Mouse (Mus musculus) spleen, adult 2 months (tissue): ENCODE results near the gene Pde4d. TPM values are rescaled to one million over a fixed set of nuclear protein-coding genes. Genes with fewer than 3 reads are reported as not detected.

Source experiments
- DNase-seq, 2 experiments: peaks; one replicate each; pipeline versions ENCODE4 v3.0.0 to v3.0.0-alpha.2; 2012 to 2021; ENCODE audit warnings: low spot score in 2 of 2, low read depth in 1 of 2
- H3K27ac ChIP-seq: fragments of 200-500 bp; 2 replicates; pipeline ENCODE4 v1.5.1; 2012; ENCODE audit warnings: low read length, inconsistent platforms; ENCODE audit not compliant: insufficient read depth
- H3K27me3 ChIP-seq: fragments of 200-500 bp; 2 replicates; pipeline ENCODE4 v1.6.1; 2012; ENCODE audit warnings: mild to moderate bottlenecking, moderate library complexity, low read length, inconsistent platforms; ENCODE audit not compliant: control insufficient read depth, insufficient read depth
- H3K36me3 ChIP-seq: fragments of 200-500 bp; 2 replicates; pipeline ENCODE4 v1.6.1; 2012; ENCODE audit warnings: mild to moderate bottlenecking, low read length, inconsistent platforms; ENCODE audit not compliant: control insufficient read depth, insufficient read depth
- H3K4me1 ChIP-seq: fragments of 200-500 bp; 2 replicates; pipeline ENCODE4 v1.6.1; 2011; ENCODE audit warnings: inconsistent platforms; ENCODE audit not compliant: control insufficient read depth, insufficient read depth, insufficient read length
- H3K4me3 ChIP-seq: fragments of 200-500 bp; 2 replicates; pipeline ENCODE4 v1.5.1; 2011; ENCODE audit warnings: mild to moderate bottlenecking, inconsistent platforms; ENCODE audit not compliant: insufficient read depth, insufficient read length; ENCODE audit errors: extremely low read depth
- CTCF ChIP-seq: fragments of 200-500 bp; IDR thresholded peaks from 2 replicates; pipeline ENCODE4 v1.5.1; 2011; ENCODE audit warnings: mild to moderate bottlenecking, inconsistent platforms; ENCODE audit not compliant: insufficient read depth, insufficient read length, insufficient replicate concordance; ENCODE audit errors: extremely low read depth
- POLR2A ChIP-seq: fragments of 200-500 bp; IDR thresholded peaks from 2 replicates; pipeline ENCODE4 v1.6.1; 2011; ENCODE audit warnings: low read depth, low read length, inconsistent platforms
- WGBS: fragments of 180-500 bp; shearing (Covaris S2); methylation state at CpG from one replicate; pipeline ENCODE4 v1.1.7; 2018; 5-methylcytosine and 5-hydroxymethylcytosine counted together
- polyA plus RNA-seq: library from polyadenylated mRNA; depleted of rRNA; stranded (reverse); fragments of >200 nt; gene quantifications from 2 replicates; pipeline ENCODE4 v1.2.3, GENCODE M21; 2012

The Pde4d gene
- polyA plus RNA-seq, 1 experiment: 4.8 TPM

DNA sequence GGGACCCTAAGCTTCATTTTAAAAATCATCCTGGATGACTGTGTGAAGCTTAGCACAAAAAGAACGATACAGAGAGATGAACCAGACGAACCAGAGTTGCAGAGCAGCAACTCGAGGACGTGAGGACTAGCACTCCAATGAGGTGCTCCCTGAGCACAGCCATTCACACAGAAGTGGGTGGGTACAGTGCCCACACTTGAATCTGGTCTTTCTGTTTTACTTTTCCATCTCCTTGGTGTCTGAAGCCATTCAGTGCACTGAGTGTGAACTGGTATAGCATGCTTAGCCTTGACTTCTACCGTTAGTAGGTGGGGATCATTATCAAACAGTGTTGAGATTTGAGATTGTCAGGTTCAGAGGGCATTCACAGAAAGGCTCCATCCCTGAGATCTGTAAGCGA is 87.2 kb downstream of the Pde4d start:
- Histone ChIP-seq H3K27me3 (no peaks in the 10 kb centered on the region), H3K4me1 (no peaks in the 10 kb centered on the region), H3K36me3 (no peaks in the 10 kb centered on the region), H3K27ac (no peak overlapping the region), H3K4me3 (no peak overlapping the region)
- WGBS: 88% methylated on average over 6 of the region's 6 CpGs
- no peak for DNase-seq
- TF ChIP-seq CTCF: no peak
- no peak for TF ChIP-seq POLR2A

- no peaks in the 10 kb centered on the region for H3K4me1 ChIP-seq
- WGBS: 82% methylated on average over 1 of the region's 1 CpGs
- H3K36me3 ChIP-seq: no peaks in the 10 kb centered on the region
- no peak for DNase-seq
- H3K4me3 ChIP-seq: no peak overlapping the region
- no peak overlapping the region for H3K27ac ChIP-seq
- no peak for TF ChIP-seq CTCF
- TF ChIP-seq POLR2A: no peak
- no peaks in the 10 kb centered on the region for H3K27me3 ChIP-seq
Measured at GRCm38 (mm10) chr13:108538760-108539369, 89.1 kb downstream of the Pde4d start.

DNA sequence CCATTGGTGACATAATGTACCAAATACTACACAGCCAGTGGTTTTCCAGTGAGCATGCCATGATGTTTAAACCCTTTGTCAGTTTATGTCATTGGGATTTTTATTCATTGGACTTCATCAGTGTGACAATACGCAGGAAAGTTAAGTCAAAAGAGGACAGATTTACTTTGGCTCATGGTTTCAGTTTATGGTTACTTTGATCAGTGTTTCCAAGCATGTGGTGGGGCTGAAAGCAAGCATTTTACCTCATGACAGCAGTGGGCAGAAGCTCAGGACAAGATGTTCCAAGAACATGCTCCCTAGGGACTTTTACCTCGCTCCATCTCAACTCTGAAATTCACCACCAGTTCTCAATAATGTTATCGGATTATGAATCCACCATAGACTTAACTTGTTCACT is 91.7 kb downstream of the Pde4d start:
- no peak for TF ChIP-seq CTCF
- no peak for TF ChIP-seq POLR2A
- Histone ChIP-seq H3K27me3 (no peaks in the 10 kb centered on the region), H3K36me3 (no peaks in the 10 kb centered on the region), H3K4me3 (no peak overlapping the region), H3K27ac (no peak overlapping the region), H3K4me1 (no peaks in the 10 kb centered on the region)
- WGBS: 78% methylated on average over 3 of the region's 3 CpGs
- no peak for DNase-seq

DNA sequence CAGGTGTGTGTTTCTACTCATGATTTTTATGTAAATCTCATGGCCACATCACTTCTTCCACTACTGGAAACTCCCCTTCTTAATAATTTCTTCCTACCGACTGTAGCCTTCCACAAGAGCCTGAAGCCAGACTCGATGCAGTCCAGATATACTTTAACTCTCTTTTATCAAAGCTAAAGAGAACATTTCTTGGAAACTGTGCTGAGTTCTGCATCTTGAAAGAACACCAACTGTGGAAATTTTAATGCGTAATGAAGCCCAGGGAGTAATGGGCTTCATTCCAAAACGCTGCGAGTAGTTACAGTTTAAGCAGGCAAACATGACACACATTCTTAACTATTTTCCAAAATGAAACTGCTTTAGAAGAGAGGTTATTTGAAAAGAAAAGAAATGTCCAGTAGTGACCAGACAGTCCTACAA is 92.6 kb downstream of the Pde4d start:
- no peak overlapping the region for H3K27ac ChIP-seq
- WGBS: 84% methylated on average over 5 of the region's 5 CpGs

DNA sequence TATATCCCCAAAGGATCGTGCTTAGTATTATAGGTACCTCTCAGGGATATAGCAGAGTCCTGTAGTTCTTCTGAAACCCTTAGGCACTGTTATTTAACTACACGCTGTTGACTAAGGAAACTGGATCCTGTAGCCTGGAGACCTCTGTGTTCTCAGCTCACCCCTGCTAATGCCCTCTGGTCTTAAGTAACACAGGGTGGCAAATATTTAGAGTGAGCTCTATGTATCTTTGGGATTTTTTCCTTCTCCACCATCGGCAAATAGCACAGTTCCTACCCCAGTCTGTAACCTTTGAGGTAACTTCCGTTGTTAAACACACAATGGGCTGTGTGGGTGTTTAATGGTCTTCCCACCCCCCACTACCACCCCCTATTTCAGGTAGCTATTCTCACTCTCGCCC is 102.5 kb downstream of the Pde4d start:
- TF ChIP-seq CTCF (no peak), POLR2A (no peak)
- Histone ChIP-seq H3K27me3 (no peaks in the 10 kb centered on the region), H3K4me3 (no peak overlapping the region), H3K36me3 (no peaks in the 10 kb centered on the region), H3K27ac (no peak overlapping the region), H3K4me1 (no peaks in the 10 kb centered on the region; the same call in 1 of the 2 replicates)
- WGBS: 81% methylated on average over 5 of the region's 5 CpGs
- no peak for DNase-seq

More for the DNA sequence above, 92.6 kb downstream of the Pde4d start:
- Histone ChIP-seq H3K4me3 (no peak overlapping the region), H3K27me3 (no peaks in the 10 kb centered on the region), H3K4me1 (no peaks in the 10 kb centered on the region), H3K36me3 (no peaks in the 10 kb centered on the region)
- no peak for DNase-seq
- TF ChIP-seq POLR2A: no peak
- no peak for TF ChIP-seq CTCF

DNA sequence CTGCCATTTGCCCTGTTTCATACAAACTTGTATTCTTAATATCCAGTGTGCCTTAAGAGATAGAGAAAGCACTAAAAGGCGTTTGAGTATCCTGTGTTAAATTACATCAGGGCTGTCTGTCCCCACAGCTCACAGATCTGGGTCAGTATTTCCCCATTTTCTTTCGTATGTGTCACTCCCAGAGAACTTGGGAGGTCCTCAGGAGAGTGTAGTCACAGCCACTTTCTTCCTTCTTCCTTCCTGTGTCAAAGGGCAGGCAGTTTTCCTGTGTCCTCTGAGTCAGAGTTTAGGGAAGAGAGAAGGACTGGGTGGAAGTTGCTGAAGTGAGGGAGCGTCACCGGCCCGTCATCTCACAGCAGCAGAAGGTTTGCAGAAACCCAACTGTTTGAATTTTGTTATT is 103.2 kb downstream of the Pde4d start:
- Histone ChIP-seq H3K4me3 (no peak overlapping the region), H3K36me3 (no peaks in the 10 kb centered on the region), H3K27ac (no peak overlapping the region), H3K27me3 (no peaks in the 10 kb centered on the region), H3K4me1 (no peaks in the 10 kb centered on the region; the same call in 1 of the 2 replicates)
- no peak for DNase-seq
- WGBS: 46% methylated on average over 5 of the region's 5 CpGs
- TF ChIP-seq POLR2A (no peak), CTCF (no peak)

DNA sequence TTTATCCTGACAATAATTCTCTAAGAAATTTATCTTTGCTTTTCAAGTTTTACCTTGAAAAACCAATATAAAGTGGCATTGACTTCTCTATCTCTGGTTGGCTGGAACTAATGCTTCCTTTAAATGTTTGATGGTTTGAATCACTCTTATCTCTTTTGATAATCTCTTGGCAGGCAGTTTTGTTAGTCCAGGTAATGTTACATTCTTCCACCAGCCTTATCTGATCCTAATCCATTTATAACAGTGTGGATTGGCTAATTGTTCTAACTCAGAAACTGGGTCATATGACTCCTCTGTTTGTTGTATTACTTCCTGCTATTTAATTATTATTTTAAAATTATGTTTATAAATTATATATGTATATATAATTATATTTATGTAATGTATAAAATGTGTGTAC is 105.2 kb downstream of the Pde4d start:
- Histone ChIP-seq H3K27ac (no peak overlapping the region), H3K4me3 (no peak overlapping the region), H3K4me1 (no peaks in the 10 kb centered on the region; the same call in 1 of the 2 replicates), H3K27me3 (no peaks in the 10 kb centered on the region), H3K36me3 (no peaks in the 10 kb centered on the region)
- TF ChIP-seq POLR2A: no peak
- DNase-seq: no peak
